Mouse (Mus musculus) neural tube, embryonic 15.5 days (tissue): Measurements from ENCODE around the gene Naa10. TPM values are rescaled to one million over a fixed set of nuclear protein-coding genes. Genes with fewer than 3 reads are reported as not detected.

Source experiments
- ATAC-seq: fragments of 200-750 bp; cut with Nextera tagmentation; 2 replicates; pipeline ENCODE4 v1.8.0; 2017; ENCODE audit warnings: mild to moderate bottlenecking, moderate TSS enrichment, moderate library complexity; ENCODE audit not compliant: low FRiP score
- H3K27ac ChIP-seq: fragments of 300-500 bp; sonication (generic); replicated peaks from 2 replicates; pipeline ENCODE4 v1.5.1; 2015; ENCODE audit warnings: mild to moderate bottlenecking, inconsistent platforms
- H3K27me3 ChIP-seq: fragments of 300-500 bp; sonication (generic); replicated peaks from 2 replicates; pipeline ENCODE4 v1.6.1; 2015; ENCODE audit warnings: inconsistent platforms
- H3K36me3 ChIP-seq: fragments of 300-500 bp; sonication (generic); 2 replicates; pipeline ENCODE4 v1.6.1; 2015; ENCODE audit warnings: inconsistent platforms
- H3K4me1 ChIP-seq: fragments of 300-500 bp; sonication (generic); 2 replicates; pipeline ENCODE4 v1.6.1; 2015; ENCODE audit warnings: inconsistent platforms
- H3K4me2 ChIP-seq: fragments of 300-500 bp; sonication (generic); 2 replicates; pipeline ENCODE4 v1.6.1; 2015; ENCODE audit warnings: inconsistent platforms, mild to moderate bottlenecking, moderate library complexity
- H3K4me3 ChIP-seq: fragments of 300-500 bp; sonication (generic); replicated peaks from 2 replicates; pipeline ENCODE4 v1.5.1; 2015; ENCODE audit warnings: mild to moderate bottlenecking, inconsistent platforms
- H3K9ac ChIP-seq: fragments of 300-500 bp; sonication (generic); replicated peaks from 2 replicates; pipeline ENCODE4 v1.6.1; 2015; ENCODE audit warnings: mild to moderate bottlenecking, inconsistent platforms
- H3K9me3 ChIP-seq: fragments of 300-500 bp; sonication (generic); replicated peaks from 2 replicates; pipeline ENCODE4 v1.6.1; 2016; ENCODE audit warnings: inconsistent platforms
- WGBS: fragments of 180-500 bp; shearing (Covaris S2); methylation state at CpG from one replicate; pipeline ENCODE4 v1.1.7; 2015; ENCODE audit warnings: mixed read lengths; 5-methylcytosine and 5-hydroxymethylcytosine counted together
- polyA plus RNA-seq: library from polyadenylated mRNA; unstranded; fragments of >200 nt; fragmentation: Nextera tagmentation; extraction: Ambion mirVana; gene quantifications from 2 replicates; pipeline ENCODE4 v1.2.1, GENCODE M21; 2015

Naa10 gene
- 110 and 123 TPM in 2 replicates for polyA plus RNA-seq

GRCm38 (mm10) chrX:73921823-73922549 is at the start of gene Naa10, which contains the start of gene Arhgap4:
Gene Naa10 (minus strand): TSS chrX:73921944.
Gene Arhgap4 (minus strand): TSS chrX:73921870.
- Histone ChIP-seq H3K4me1 (peaks cover 10% of the 10 kb centered on the region), H3K4me2 (peak within 1 kb of the TSS; percentile 70), H3K27me3 (no peaks in the 10 kb centered on the region), H3K27ac (peak within 1 kb of the TSS; percentile 82), H3K9ac (peak within 1 kb of the TSS; percentile 60), H3K36me3 (no peaks in the 10 kb centered on the region), H3K9me3 (no peaks in the 10 kb centered on the region), H3K4me3 (peak within 1 kb of the TSS; percentile 56)
- ATAC-seq = peak; percentile 99
- WGBS = 16% methylated on average over 43 of the region's 43 CpGs

GRCm38 (mm10) chrX:73970781-73971180 is 49.0 kb upstream of the Naa10 start:
- no peaks in the 10 kb centered on the region for H3K36me3 ChIP-seq
- H3K9me3 ChIP-seq = no peaks in the 10 kb centered on the region
- H3K4me1 ChIP-seq = no peaks in the 10 kb centered on the region
- no peak overlapping the region for H3K9ac ChIP-seq
- no peak overlapping the region for H3K4me2 ChIP-seq
- H3K27ac ChIP-seq = no peak overlapping the region
- H3K4me3 ChIP-seq = no peak overlapping the region
- no peaks in the 10 kb centered on the region for H3K27me3 ChIP-seq
- no peak for ATAC-seq

- H3K36me3 ChIP-seq = no peaks in the 10 kb centered on the region
- no peaks in the 10 kb centered on the region for H3K27me3 ChIP-seq
- WGBS = 96% methylated on average over 2 of the region's 2 CpGs
- ATAC-seq = no peak
- H3K9ac ChIP-seq = no peak overlapping the region
- no peak overlapping the region for H3K4me3 ChIP-seq
- no peaks in the 10 kb centered on the region for H3K9me3 ChIP-seq
- no peak overlapping the region for H3K4me2 ChIP-seq
- no peak overlapping the region for H3K27ac ChIP-seq
- H3K4me1 ChIP-seq = peaks cover under 1% of the 10 kb centered on the region; the same call in 1 of the 2 replicates
Observed at GRCm38 (mm10) chrX:73969729-73970128, 48.0 kb upstream of the Naa10 start.

GRCm38 (mm10) chrX:73969167-73969566 is 47.4 kb upstream of the Naa10 start:
- WGBS = 85% methylated on average over 1 of the region's 1 CpGs
- peaks cover 6% of the 10 kb centered on the region for H3K4me1 ChIP-seq
- H3K9ac ChIP-seq = no peak overlapping the region
- no peaks in the 10 kb centered on the region for H3K9me3 ChIP-seq
- no peak for ATAC-seq
- 0 out of 2 replicates have a peak overlapping the region, but pooled peaks have one; percentile 28 for H3K27ac ChIP-seq
- no peaks in the 10 kb centered on the region for H3K36me3 ChIP-seq
- H3K27me3 ChIP-seq = no peaks in the 10 kb centered on the region
- H3K4me3 ChIP-seq = no peak overlapping the region
- no peak overlapping the region for H3K4me2 ChIP-seq

- no peaks in the 10 kb centered on the region for H3K36me3 ChIP-seq
- peak overlapping the region; percentile 65 for H3K4me3 ChIP-seq
- peak overlapping the region; percentile 61 for H3K4me2 ChIP-seq
- ATAC-seq = peak; percentile 90
- no peaks in the 10 kb centered on the region for H3K27me3 ChIP-seq
- H3K4me1 ChIP-seq = peaks cover 23% of the 10 kb centered on the region
- peak overlapping the region; percentile 98 for H3K27ac ChIP-seq
- peak overlapping the region; percentile 62 for H3K9ac ChIP-seq
- H3K9me3 ChIP-seq = no peaks in the 10 kb centered on the region
- WGBS = 15% methylated on average over 60 of the region's 60 CpGs
Observed at GRCm38 (mm10) chrX:73967177-73968075, 45.7 kb upstream of the Naa10 start.

GRCm38 (mm10) chrX:73966248-73967176 is 44.8 kb upstream of the Naa10 start, which contains the start of gene Hcfc1:
Gene Hcfc1 (minus strand): TSS chrX:73966357.
- Histone ChIP-seq H3K27ac (peak within 1 kb of the TSS; percentile 98), H3K9ac (peak within 1 kb of the TSS; percentile 62), H3K4me1 (peaks cover 29% of the 10 kb centered on the region), H3K27me3 (no peaks in the 10 kb centered on the region), H3K9me3 (no peaks in the 10 kb centered on the region), H3K4me3 (peak within 1 kb of the TSS; percentile 65), H3K36me3 (no peaks in the 10 kb centered on the region), H3K4me2 (peak within 1 kb of the TSS; percentile 61)
- WGBS = 19% methylated on average over 55 of the region's 58 CpGs
- peak; percentile 83 for ATAC-seq

- no peak for ATAC-seq
- 18% methylated on average over 20 of the region's 20 CpGs for WGBS
- no peaks in the 10 kb centered on the region for H3K27me3 ChIP-seq
Observed at GRCm38 (mm10) chrX:73965307-73965706, 43.6 kb upstream of the Naa10 start.

GRCm38 (mm10) chrX:73964363-73964762 is 42.6 kb upstream of the Naa10 start:
- Histone ChIP-seq H3K36me3 (peaks cover 3% of the 10 kb centered on the region; the same call in 1 of the 2 replicates), H3K27ac (no peak overlapping the region), H3K9me3 (no peaks in the 10 kb centered on the region), H3K9ac (peak overlapping the region; percentile 62), H3K27me3 (no peaks in the 10 kb centered on the region), H3K4me3 (peak overlapping the region; percentile 65), H3K4me2 (peak overlapping the region; percentile 61), H3K4me1 (peaks cover 29% of the 10 kb centered on the region)
- no peak for ATAC-seq
- 50% methylated on average over 3 of the region's 3 CpGs for WGBS

More at GRCm38 (mm10) chrX:73965307-73965706, 43.6 kb upstream of the Naa10 start:
- H3K27ac ChIP-seq = peak overlapping the region; percentile 98
- H3K9ac ChIP-seq = peak overlapping the region; percentile 62
- H3K9me3 ChIP-seq = no peaks in the 10 kb centered on the region
- no peaks in the 10 kb centered on the region for H3K36me3 ChIP-seq
- H3K4me2 ChIP-seq = peak overlapping the region; percentile 61
- peak overlapping the region; percentile 65 for H3K4me3 ChIP-seq
- H3K4me1 ChIP-seq = peaks cover 29% of the 10 kb centered on the region

GRCm38 (mm10) chrX:73954988-73955387 is 33.2 kb upstream of the Naa10 start:
- Histone ChIP-seq H3K4me1 (no peaks in the 10 kb centered on the region), H3K4me2 (no peak overlapping the region), H3K36me3 (peaks cover 72% of the 10 kb centered on the region), H3K27ac (no peak overlapping the region), H3K9me3 (no peaks in the 10 kb centered on the region), H3K27me3 (no peaks in the 10 kb centered on the region), H3K4me3 (no peak overlapping the region), H3K9ac (no peak overlapping the region)
- no peak for ATAC-seq
- WGBS = 93% methylated on average over 6 of the region's 6 CpGs

- peaks cover 74% of the 10 kb centered on the region for H3K36me3 ChIP-seq
- H3K9ac ChIP-seq = no peak overlapping the region
- H3K4me1 ChIP-seq = no peaks in the 10 kb centered on the region
- no peak overlapping the region for H3K4me2 ChIP-seq
- WGBS = 85% methylated on average over 5 of the region's 5 CpGs
- ATAC-seq = no peak
- H3K4me3 ChIP-seq = no peak overlapping the region
- H3K27me3 ChIP-seq = no peaks in the 10 kb centered on the region
- no peaks in the 10 kb centered on the region for H3K9me3 ChIP-seq
- no peak overlapping the region for H3K27ac ChIP-seq
Observed at GRCm38 (mm10) chrX:73952603-73953002, 30.9 kb upstream of the Naa10 start.

- Histone ChIP-seq H3K36me3 (peaks cover 82% of the 10 kb centered on the region), H3K4me3 (no peak overlapping the region), H3K9me3 (no peaks in the 10 kb centered on the region), H3K9ac (no peak overlapping the region), H3K4me2 (no peak overlapping the region), H3K27ac (no peak overlapping the region), H3K4me1 (no peaks in the 10 kb centered on the region), H3K27me3 (no peaks in the 10 kb centered on the region)
- WGBS = 92% methylated on average over 10 of the region's 10 CpGs
- peak; percentile 21; the same call in 1 of the 2 replicates for ATAC-seq
Observed at GRCm38 (mm10) chrX:73949341-73949740, 27.6 kb upstream of the Naa10 start.
